Mouse (Mus musculus): Measurements from ENCODE around the gene Mcam. TPM values are rescaled to one million over a fixed set of nuclear protein-coding genes. Genes with fewer than 3 reads are reported as not detected.

Mcam gene
- polyA plus RNA-seq, 1 experiment from 2014 or later = 72.8 TPM

DNA sequence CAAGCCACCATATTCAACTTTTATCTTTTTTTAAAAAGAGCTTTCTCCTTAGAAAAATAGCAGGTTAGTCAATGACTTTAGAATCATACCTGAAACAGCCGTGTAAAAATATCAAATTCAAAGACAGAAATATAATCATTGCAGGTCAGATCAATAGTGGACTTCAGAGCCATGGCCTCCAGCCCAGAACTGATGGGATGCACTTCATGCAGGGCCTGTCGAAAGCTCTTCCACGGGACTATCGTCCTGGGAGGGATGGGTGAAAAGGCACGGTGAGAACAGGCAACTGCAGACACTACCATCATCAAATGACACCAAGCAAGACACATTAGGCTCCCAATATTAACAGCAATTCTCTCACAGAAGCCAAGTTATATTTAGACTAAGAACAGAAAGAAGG, 34.7 kb downstream of the Mcam start:
- POLR2A ChIA-PET = interaction anchor here (1.3 kb wide), 1 partner anchor 17 kb away, joined by 3 read pairs; no protein-coding TSS in a partner anchor

DNA sequence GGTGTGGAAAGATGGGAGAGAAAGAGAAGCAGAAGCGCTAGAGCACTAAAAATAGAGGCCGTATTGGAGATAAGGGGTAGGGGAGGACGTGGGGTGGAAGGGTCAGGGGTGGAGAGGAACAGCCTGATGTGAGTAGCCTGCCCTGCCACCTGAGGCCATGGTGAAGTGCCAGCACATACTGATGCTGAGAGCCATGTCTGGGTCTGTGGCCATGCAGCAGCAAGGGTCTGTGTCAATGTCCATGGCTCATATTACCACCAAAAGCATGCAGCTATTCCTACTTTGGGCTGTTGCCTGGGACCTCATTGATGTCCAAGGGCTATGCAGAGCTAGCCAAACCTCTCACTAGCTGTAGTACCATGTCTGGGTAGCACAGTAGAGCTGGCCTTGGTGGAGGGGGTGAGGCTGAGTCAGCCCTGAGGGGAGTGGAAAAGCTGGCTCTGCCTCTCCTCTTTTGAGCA, 36.5 kb downstream of the Mcam start:
- in situ Hi-C loops (cut with MboI; ENCODE audit: low pct_unique_long_range_greater_than_20kb) = no loop called here
- no peaks in the 10 kb centered on the region for H3K27me3 ChIP-seq
- DNase-seq (ENCODE audit: low read depth, low spot score) = no peak
- ATAC-seq = no peak
- TF ChIP-seq CTCF (IDR thresholded peaks at IDR 0.05) = no peak
- POLR2A ChIA-PET = interaction anchor here (0.6 kb wide), 1 partner anchor 119 kb away, joined by 3 read pairs; no protein-coding TSS in a partner anchor
- CTCF ChIA-PET = interaction anchor here (1.3 to 2.2 kb wide), 2 partner anchors 8 to 13 kb away, joined by 3 to 7 read pairs; no protein-coding TSS in a partner anchor

More for the DNA sequence above, 34.7 kb downstream of the Mcam start:
- ATAC-seq = no peak
- CTCF ChIA-PET = interaction anchor here (0.8 to 1.0 kb wide), 2 partner anchors 14 to 23 kb away, joined by 3 read pairs; no protein-coding TSS in a partner anchor
- TF ChIP-seq CTCF (IDR thresholded peaks at IDR 0.05) = no peak
- in situ Hi-C loops (cut with MboI; ENCODE audit: low pct_unique_long_range_greater_than_20kb) = no loop called here
- no peaks in the 10 kb centered on the region for H3K27me3 ChIP-seq
- DNase-seq (ENCODE audit: low read depth, low spot score) = no peak

DNA sequence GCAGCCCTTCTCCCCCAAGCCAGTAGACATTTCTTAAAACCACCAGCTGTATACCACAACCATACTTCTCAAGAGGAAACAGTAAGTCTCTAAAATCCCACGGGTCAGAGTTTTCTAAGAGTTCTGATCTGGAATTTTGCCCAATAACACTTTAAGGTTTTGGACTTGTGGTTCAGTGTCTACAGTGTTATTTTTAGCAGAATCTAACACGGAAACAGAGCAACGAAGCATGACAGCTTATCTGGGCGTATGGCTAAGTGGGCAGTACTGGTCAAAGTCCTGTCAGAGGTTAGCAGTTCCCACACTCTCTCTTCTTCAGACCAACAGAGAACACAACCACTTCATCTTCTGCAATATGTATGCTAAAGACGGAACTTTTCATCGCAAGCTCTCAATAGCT, 41.3 kb downstream of the Mcam start:
- no peak for TF ChIP-seq CTCF (IDR thresholded peaks at IDR 0.05)
- ChIA-PET CTCF (interaction anchor here (0.9 to 1.1 kb wide), 2 partner anchors 28 to 58 kb away, joined by 3 to 5 read pairs; partner anchors contain the start of gene Cbl), POLR2A (no interaction called here)
- in situ Hi-C loops (cut with MboI; ENCODE audit: low pct_unique_long_range_greater_than_20kb) = no loop called here
- ATAC-seq (peak; percentile 60), DNase-seq (ENCODE audit: low read depth, low spot score) (peak; percentile 28)
- H3K27me3 ChIP-seq = no peaks in the 10 kb centered on the region

DNA sequence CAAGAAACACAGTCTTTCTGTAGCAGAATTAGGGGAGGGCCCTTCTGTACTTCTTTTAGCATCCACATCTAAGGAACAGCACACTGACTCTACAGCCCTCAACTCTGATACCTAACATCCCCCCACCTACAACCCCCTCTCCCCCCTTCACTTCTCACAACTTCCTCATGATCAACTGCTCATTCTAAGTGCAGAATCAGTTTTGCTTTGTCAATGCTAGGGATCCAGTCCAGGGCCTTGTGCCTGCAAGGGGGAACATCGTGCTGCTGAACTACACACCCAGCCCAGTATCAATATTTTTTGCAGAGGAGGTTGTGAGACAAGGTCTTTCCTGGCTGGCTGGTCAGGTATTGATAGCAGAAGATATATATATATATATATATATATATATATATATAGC, 41.7 kb downstream of the Mcam start:
- no peak for TF ChIP-seq CTCF (IDR thresholded peaks at IDR 0.05)
- in situ Hi-C loops (cut with MboI; ENCODE audit: low pct_unique_long_range_greater_than_20kb) = no loop called here
- POLR2A ChIA-PET = no interaction called here
- no peaks in the 10 kb centered on the region for H3K27me3 ChIP-seq
- CTCF ChIA-PET = interaction anchor here (0.9 to 1.1 kb wide), 2 partner anchors 28 to 58 kb away, joined by 3 to 5 read pairs; partner anchors contain the start of gene Cbl
- DNase-seq (ENCODE audit: low read depth, low spot score) (no peak), ATAC-seq (no peak)

DNA sequence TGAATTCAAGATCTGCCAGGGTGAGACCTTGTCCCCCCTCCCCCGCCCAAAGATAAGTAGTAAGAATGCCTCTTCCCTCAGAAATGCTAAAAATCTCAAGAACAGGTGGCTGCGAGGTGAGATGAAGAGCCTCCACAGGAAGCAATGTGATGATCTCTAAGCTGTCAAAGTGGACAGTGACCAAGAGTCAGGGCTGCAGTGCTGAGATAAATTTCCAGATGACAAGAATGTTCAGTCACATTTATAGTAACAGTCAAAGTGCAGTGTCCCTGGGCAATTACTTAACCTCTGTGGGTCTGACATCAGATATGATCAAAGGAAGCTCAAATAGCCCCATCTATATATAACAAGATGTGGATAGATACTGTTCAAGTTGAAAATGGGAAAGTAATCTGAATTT, 43.1 kb downstream of the Mcam start:
- no peak for TF ChIP-seq CTCF (IDR thresholded peaks at IDR 0.05)
- no peaks in the 10 kb centered on the region for H3K27me3 ChIP-seq
- ChIA-PET CTCF (interaction anchor here (1.0 kb wide), 2 partner anchors 22 to 57 kb away, joined by 3 read pairs; no protein-coding TSS in a partner anchor), POLR2A (interaction anchor here (0.9 kb wide), 1 partner anchor 11 kb away, joined by 3 read pairs; no protein-coding TSS in a partner anchor)
- ATAC-seq = no peak
- DNase-seq (ENCODE audit: low read depth, low spot score) = no peak
- in situ Hi-C loops (cut with MboI; ENCODE audit: low pct_unique_long_range_greater_than_20kb) = no loop called here

DNA sequence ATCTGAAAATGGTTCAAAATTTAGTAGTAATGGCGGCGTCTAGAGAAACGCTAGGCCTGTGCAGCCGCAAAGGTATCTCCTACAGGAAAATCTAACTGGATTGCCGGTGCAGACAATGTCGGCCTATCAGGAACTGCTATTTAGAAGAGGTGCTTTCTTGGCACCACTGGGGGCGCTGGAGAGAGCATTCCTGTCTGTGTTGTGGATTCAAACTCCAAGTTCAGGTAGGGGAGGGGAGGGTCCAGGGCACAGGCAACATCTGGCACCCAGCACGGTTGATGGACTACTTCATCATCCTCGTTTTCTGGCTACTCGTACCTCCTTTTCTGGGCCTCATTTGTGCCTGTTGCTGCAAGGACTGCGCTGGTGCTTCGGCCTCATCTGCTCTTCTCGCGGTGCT, 44.1 kb downstream of the Mcam start:
- in situ Hi-C loops (cut with MboI; ENCODE audit: low pct_unique_long_range_greater_than_20kb) = no loop called here
- ChIA-PET POLR2A (no interaction called here), CTCF (no interaction called here)
- TF ChIP-seq CTCF (IDR thresholded peaks at IDR 0.05) = peak; percentile 52
- ATAC-seq = no peak
- H3K27me3 ChIP-seq = no peaks in the 10 kb centered on the region
- no peak for DNase-seq (ENCODE audit: low read depth, low spot score)

DNA sequence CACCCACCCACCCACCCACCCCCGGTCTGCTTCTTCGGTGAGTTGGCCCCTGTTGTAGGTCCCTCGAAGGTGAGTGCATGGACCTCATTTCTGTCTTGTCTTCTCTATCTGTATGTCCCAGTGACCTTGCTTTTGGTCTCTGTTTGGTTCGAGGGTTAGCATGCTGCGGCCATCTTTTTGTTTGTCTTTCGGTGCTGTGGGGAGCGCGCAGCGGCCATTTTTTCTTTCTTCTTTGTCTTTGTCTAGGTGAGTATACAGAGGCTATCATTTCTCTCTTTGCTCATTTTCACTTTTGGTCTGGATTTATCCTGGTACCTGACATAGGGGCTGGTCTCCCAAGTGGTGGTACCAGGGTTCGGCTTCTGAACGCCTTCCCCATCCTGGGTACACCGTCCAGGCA, 44.5 kb downstream of the Mcam start:
- no peak for TF ChIP-seq CTCF (IDR thresholded peaks at IDR 0.05)
- no peak for ATAC-seq
- POLR2A ChIA-PET = no interaction called here
- no peaks in the 10 kb centered on the region for H3K27me3 ChIP-seq
- CTCF ChIA-PET = no interaction called here
- DNase-seq (ENCODE audit: low read depth, low spot score) = no peak
- in situ Hi-C loops (cut with MboI; ENCODE audit: low pct_unique_long_range_greater_than_20kb) = no loop called here

DNA sequence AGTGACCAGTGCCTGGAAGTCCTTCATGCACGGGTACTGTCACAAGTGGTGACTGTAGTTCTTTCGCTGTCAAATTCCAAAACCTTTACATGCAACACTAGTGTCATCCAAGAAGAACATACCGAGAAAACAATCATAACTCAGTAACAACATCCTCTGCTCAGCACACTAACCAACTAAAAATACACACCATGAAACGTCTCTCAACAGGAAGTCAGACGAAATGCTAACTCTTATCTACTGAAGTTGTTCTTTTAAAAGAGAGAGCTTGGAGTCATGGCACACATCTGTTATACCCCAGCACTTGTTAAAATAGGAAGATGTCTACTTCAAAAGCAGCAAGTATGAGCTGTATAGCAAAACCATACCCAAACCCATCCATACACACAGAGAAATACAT, 47.3 kb downstream of the Mcam start:
- no peaks in the 10 kb centered on the region for H3K27me3 ChIP-seq
- in situ Hi-C loops (cut with MboI; ENCODE audit: low pct_unique_long_range_greater_than_20kb) = no loop called here
- CTCF ChIA-PET = interaction anchor here (0.9 to 1.8 kb wide), 4 partner anchors 9 to 43 kb away, joined by 3 to 6 read pairs (median 4); no protein-coding TSS in a partner anchor
- ATAC-seq (no peak), DNase-seq (ENCODE audit: low read depth, low spot score) (no peak)
- POLR2A ChIA-PET = no interaction called here
- TF ChIP-seq CTCF (IDR thresholded peaks at IDR 0.05) = no peak

DNA sequence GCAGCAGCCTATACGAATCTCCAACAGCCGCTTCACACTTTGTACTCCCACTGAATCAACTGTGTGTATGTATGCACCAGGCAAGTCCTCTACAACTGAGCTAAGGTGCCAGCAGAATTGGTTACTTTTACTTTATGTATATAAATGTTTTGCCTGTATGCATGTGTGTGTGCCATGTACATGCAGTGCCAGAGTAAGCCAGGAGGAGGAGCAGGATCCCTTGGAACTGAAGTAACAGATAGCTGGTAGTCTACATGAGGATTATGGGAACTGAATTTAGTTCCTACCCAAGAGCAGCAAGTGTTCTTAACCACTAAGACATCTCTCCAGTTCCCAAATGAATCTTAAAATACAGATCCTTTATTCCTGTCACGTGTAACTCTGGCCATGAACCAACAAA, 48.0 kb downstream of the Mcam start:
- POLR2A ChIA-PET = no interaction called here
- in situ Hi-C loops (cut with MboI; ENCODE audit: low pct_unique_long_range_greater_than_20kb) = no loop called here
- no peak for ATAC-seq
- H3K27me3 ChIP-seq = no peaks in the 10 kb centered on the region
- DNase-seq (ENCODE audit: low read depth, low spot score) = no peak
- TF ChIP-seq CTCF (IDR thresholded peaks at IDR 0.05) = peak; percentile 55
- CTCF ChIA-PET = interaction anchor here (0.7 to 1.6 kb wide), 3 partner anchors 8 to 13 kb away, joined by 3 to 4 read pairs (median 3); no protein-coding TSS in a partner anchor

DNA sequence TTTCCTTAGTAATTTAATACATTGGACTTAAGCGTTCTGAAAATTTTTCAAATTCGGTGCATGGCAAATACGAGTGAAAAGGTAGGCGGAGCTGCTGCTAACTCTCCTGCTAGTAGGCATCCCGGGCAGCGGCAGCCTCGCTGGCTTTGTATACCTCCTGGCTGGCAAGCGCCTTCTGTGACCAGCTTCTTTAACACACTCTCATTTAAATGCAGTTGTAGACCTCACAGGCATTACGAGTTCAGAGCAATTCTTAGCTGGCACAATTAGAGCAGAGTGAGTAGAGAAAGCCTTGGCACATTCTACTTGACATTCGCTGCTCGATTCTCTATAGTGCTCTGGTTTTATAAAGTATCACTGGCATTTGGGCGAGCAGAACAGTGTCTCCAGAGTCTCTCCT, 54.0 kb downstream of the Mcam start:
- ATAC-seq = no peak
- no peak for TF ChIP-seq CTCF (IDR thresholded peaks at IDR 0.05)
- DNase-seq (ENCODE audit: low read depth, low spot score) = no peak
- no peaks in the 10 kb centered on the region for H3K27me3 ChIP-seq
- in situ Hi-C loops (cut with MboI; ENCODE audit: low pct_unique_long_range_greater_than_20kb) = no loop called here
- POLR2A ChIA-PET = no interaction called here
- CTCF ChIA-PET = no interaction called here

DNA sequence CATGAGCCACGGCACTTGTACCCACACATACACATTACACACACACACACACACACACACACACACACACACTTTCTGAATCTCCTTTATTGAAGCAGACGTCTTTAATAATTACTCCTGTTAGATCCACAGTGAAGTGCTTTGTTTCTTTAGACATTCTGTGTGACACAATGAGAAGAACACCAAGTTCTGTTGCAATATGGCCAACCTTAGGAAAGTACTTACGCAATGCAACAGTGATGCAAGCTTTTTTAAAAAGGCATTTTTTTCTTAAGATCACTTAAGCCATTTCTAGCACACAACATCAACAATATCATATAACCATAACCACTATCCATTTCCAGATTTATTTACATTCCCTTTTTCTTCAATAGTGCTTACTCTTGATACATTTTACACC, 56.9 kb downstream of the Mcam start:
- in situ Hi-C loops (cut with MboI; ENCODE audit: low pct_unique_long_range_greater_than_20kb) = no loop called here
- DNase-seq (ENCODE audit: low read depth, low spot score) = no peak
- CTCF ChIA-PET = no interaction called here
- POLR2A ChIA-PET = no interaction called here
- no peak for ATAC-seq
- no peak for TF ChIP-seq CTCF (IDR thresholded peaks at IDR 0.05)
- H3K27me3 ChIP-seq = no peaks in the 10 kb centered on the region

DNA sequence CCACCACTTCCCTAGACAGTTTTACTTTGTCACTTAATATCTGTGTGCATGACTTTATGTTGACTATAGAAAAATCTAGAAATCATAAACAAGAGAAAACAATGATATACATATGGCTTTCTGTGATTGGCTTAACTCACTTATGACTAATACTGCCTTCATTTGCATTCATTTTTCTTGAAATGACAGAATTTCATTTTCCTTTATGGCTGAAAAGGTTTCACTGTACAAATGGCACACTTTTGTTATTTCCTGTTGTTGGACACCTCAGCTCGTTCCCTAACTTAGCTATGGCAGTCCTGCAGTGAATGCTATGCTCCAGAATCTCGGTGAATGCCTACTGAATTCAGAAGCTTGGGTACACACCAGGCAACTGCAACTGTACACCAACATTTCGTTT, 58.0 kb downstream of the Mcam start:
- TF ChIP-seq CTCF (IDR thresholded peaks at IDR 0.05) = no peak
- ChIA-PET CTCF (interaction anchor here (0.6 kb wide), 1 partner anchor 23 kb away, joined by 3 read pairs; no protein-coding TSS in a partner anchor), POLR2A (no interaction called here)
- DNase-seq (ENCODE audit: low read depth, low spot score) (no peak), ATAC-seq (no peak)
- no peaks in the 10 kb centered on the region for H3K27me3 ChIP-seq
- in situ Hi-C loops (cut with MboI; ENCODE audit: low pct_unique_long_range_greater_than_20kb) = no loop called here

Other genes with a start within 250 kb of the Mcam start
- gene Thy1, start 91.1 kb upstream of the Mcam start, polyA plus RNA-seq (2021) = not detected
- gene Usp2, start 67.4 kb upstream of the Mcam start, polyA plus RNA-seq (2021) = 1.7 TPM
- gene Mfrp, start 32.7 kb upstream of the Mcam start, polyA plus RNA-seq (2021) = 0.12 TPM
- 0.15 TPM for gene C1qtnf5, start 27.2 kb upstream of the Mcam start, polyA plus RNA-seq (2021)
- 0.08 TPM for gene Gm49380, start 21.0 kb upstream of the Mcam start, polyA plus RNA-seq (2021)
- 38.4 TPM for gene Rnf26, start 21.0 kb upstream of the Mcam start, polyA plus RNA-seq (2021)
- gene Cbl, start 99.6 kb downstream of the Mcam start, polyA plus RNA-seq (2021) = 20.2 TPM
- not detected for gene Ccdc153, start 106.2 kb downstream of the Mcam start, polyA plus RNA-seq (2021)
- 0.03 TPM for gene Pdzd3, start 117.0 kb downstream of the Mcam start, polyA plus RNA-seq (2021)
- gene Nlrx1, start 134.1 kb downstream of the Mcam start, polyA plus RNA-seq (2021) = 1.3 TPM
- gene Abcg4, start 154.1 kb downstream of the Mcam start, polyA plus RNA-seq (2021) = 0.04 TPM
- 18.1 TPM for gene Hinfp, start 171.2 kb downstream of the Mcam start, polyA plus RNA-seq (2021)
- gene C2cd2l, start 185.8 kb downstream of the Mcam start, polyA plus RNA-seq (2021) = 29.5 TPM
- 37.0 TPM for gene Dpagt1, start 191.6 kb downstream of the Mcam start, polyA plus RNA-seq (2021)
- 80.2 TPM for gene H2afx, start 200.2 kb downstream of the Mcam start, polyA plus RNA-seq (2021)
- gene Hmbs, start 209.8 kb downstream of the Mcam start, polyA plus RNA-seq (2021) = 46.8 TPM
- 46.5 TPM for gene Vps11, start 227.2 kb downstream of the Mcam start, polyA plus RNA-seq (2021)
- 190 TPM for gene Hyou1, start 245.0 kb downstream of the Mcam start, polyA plus RNA-seq (2021)

All from Patski (cell line).